Mouse (Mus musculus) forebrain, embryonic 15.5 days (tissue): Measurements from ENCODE around the gene Sbno2. TPM values are rescaled to one million over a fixed set of nuclear protein-coding genes. Genes with fewer than 3 reads are reported as not detected.

ENCODE experiments used
- ATAC-seq: fragments of 200-750 bp; cut with Nextera tagmentation; replicated peaks from 2 replicates; pipeline ENCODE4 v1.8.0; 2017; ENCODE audit warnings: mild to moderate bottlenecking, moderate TSS enrichment, moderate library complexity
- H3K27ac ChIP-seq: fragments of 300-500 bp; sonication (generic); replicated peaks from 2 replicates; pipeline ENCODE4 v1.5.1; 2015; ENCODE audit warnings: mild to moderate bottlenecking, inconsistent platforms
- H3K27me3 ChIP-seq: fragments of 300-500 bp; sonication (generic); 2 replicates; pipeline ENCODE4 v1.6.1; 2015; ENCODE audit warnings: inconsistent platforms
- H3K36me3 ChIP-seq: fragments of 300-500 bp; sonication (generic); 2 replicates; pipeline ENCODE4 v1.6.1; 2015; ENCODE audit warnings: mild to moderate bottlenecking, inconsistent platforms
- H3K4me1 ChIP-seq: fragments of 300-500 bp; sonication (generic); 2 replicates; pipeline ENCODE4 v1.6.1; 2015; ENCODE audit warnings: inconsistent platforms
- H3K4me2 ChIP-seq: fragments of 300-500 bp; sonication (generic); replicated peaks from 2 replicates; pipeline ENCODE4 v1.6.1; 2015; ENCODE audit warnings: mild to moderate bottlenecking, inconsistent platforms
- H3K4me3 ChIP-seq: fragments of 300-500 bp; sonication (generic); 2 replicates; pipeline ENCODE4 v1.5.1; 2015; ENCODE audit warnings: mild to moderate bottlenecking, inconsistent platforms
- H3K9ac ChIP-seq: fragments of 300-500 bp; sonication (generic); replicated peaks from 2 replicates; pipeline ENCODE4 v1.6.1; 2015; ENCODE audit warnings: mild to moderate bottlenecking, inconsistent platforms
- H3K9me3 ChIP-seq: fragments of 300-500 bp; sonication (generic); 2 replicates; pipeline ENCODE4 v1.6.1; 2016; ENCODE audit warnings: inconsistent platforms
- WGBS: fragments of 180-500 bp; shearing (Covaris S2); methylation state at CpG from one replicate; pipeline ENCODE4 v1.1.7; 2015; ENCODE audit warnings: mixed read lengths; 5-methylcytosine and 5-hydroxymethylcytosine counted together
- polyA plus RNA-seq: library from polyadenylated mRNA; unstranded; fragments of >200 nt; fragmentation: Nextera tagmentation; extraction: Ambion mirVana; gene quantifications from 2 replicates; pipeline ENCODE4 v1.2.1, GENCODE M21; 2015

Gene Sbno2
- polyA plus RNA-seq, 1 experiment from 2014 or later = 13.4 TPM

DNA sequence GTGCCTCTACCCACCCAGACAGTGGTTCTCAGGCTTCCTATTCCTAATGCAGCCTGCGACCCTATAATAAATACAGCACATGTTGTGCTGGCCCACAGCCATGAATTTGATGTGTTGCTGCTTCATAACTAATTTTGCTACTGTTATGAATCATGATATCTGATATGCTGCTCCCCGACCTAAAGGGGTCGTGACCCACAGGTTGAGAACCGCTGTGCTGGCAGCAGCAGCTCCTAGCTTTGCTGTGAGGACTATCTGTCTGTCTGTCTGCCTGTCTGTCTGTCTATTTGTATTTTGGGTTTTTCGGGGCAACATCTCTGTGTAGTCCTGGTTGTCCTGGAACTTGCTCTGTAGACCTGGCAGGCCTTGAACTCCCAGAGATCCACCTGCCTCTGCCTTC lies 81.6 kb downstream of the Sbno2 start:
- no peaks in the 10 kb centered on the region for H3K9me3 ChIP-seq
- H3K4me1 ChIP-seq = no peaks in the 10 kb centered on the region
- no peaks in the 10 kb centered on the region for H3K36me3 ChIP-seq
- 86% methylated on average over 5 of the region's 5 CpGs for WGBS
- H3K27ac ChIP-seq = no peak overlapping the region
- H3K4me2 ChIP-seq = no peak overlapping the region
- H3K9ac ChIP-seq = no peak overlapping the region
- no peak overlapping the region for H3K4me3 ChIP-seq
- ATAC-seq = no peak
- H3K27me3 ChIP-seq = peaks cover 15% of the 10 kb centered on the region; the same call in 1 of the 2 replicates

DNA sequence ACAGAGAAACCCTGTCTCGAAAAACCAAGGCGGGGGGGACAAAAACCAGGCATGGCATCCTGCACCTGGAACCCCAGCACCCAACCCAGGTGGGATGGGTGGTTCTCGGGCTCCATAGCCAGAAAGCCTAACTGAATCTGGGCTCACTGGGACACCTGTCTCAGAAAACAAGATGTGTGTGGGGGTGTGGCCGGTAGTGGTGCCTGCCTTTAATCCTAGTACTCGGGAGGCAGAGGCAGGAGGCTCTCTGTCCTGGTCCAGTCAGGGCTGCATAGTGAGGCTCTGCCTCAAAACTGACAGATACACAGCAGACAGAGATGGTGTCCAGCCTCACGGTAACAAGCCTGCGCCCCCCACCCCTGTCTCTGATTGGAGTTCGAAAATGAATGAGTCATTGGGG lies 82.6 kb downstream of the Sbno2 start:
- 91% methylated on average over 8 of the region's 8 CpGs for WGBS
- Histone ChIP-seq H3K27ac (no peak overlapping the region), H3K9ac (no peak overlapping the region), H3K4me2 (no peak overlapping the region), H3K9me3 (no peaks in the 10 kb centered on the region), H3K4me3 (no peak overlapping the region), H3K27me3 (peaks cover 18% of the 10 kb centered on the region; the same call in 1 of the 2 replicates), H3K36me3 (no peaks in the 10 kb centered on the region), H3K4me1 (no peaks in the 10 kb centered on the region)
- no peak for ATAC-seq

DNA sequence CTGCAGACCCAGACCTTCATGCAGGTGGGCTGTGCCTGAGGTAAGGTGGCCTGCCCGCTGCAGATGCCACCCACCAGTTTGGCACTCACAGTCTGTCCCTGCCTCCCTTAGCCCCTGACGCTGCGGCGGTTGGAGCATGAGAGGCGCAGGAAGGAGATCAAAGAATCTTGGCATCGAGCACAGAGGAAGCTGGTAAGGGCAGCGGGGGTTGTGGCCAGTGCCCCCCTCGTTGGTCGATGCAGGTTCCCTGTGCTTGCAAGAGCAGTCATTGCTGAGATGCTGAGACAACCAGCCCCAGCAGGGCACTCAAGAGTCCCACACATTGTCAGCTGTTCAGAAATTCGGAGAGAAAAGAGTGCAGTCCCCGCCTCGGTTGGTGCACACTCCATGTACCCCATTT lies 83.2 kb downstream of the Sbno2 start:
- 85% methylated on average over 12 of the region's 12 CpGs for WGBS
- no peak for ATAC-seq
- Histone ChIP-seq H3K4me2 (no peak overlapping the region), H3K27me3 (peaks cover 23% of the 10 kb centered on the region; the same call in 1 of the 2 replicates), H3K36me3 (no peaks in the 10 kb centered on the region), H3K9me3 (no peaks in the 10 kb centered on the region), H3K4me1 (no peaks in the 10 kb centered on the region), H3K27ac (no peak overlapping the region), H3K4me3 (no peak overlapping the region), H3K9ac (no peak overlapping the region)

DNA sequence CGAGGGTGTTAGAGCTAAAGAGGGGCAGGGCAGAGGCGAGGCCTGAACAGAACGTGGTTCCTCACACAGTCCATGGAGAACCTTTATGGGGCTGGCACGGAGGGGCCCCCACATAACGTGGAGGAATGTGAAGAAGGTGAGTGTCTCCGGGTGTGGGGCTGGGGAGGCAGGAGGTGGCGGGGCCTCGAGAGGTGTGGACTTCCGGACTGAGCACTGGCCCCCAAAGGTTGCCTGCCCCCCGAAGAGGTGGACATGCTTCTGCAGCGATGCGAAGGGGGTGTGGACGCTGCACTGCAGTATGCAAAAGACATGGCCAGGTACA lies 84.1 kb downstream of the Sbno2 start:
- no peaks in the 10 kb centered on the region for H3K36me3 ChIP-seq
- no peaks in the 10 kb centered on the region for H3K4me1 ChIP-seq
- no peak overlapping the region for H3K4me3 ChIP-seq
- 95% methylated on average over 13 of the region's 13 CpGs for WGBS
- H3K4me2 ChIP-seq = no peak overlapping the region
- ATAC-seq = no peak
- peaks cover 26% of the 10 kb centered on the region; the same call in 1 of the 2 replicates for H3K27me3 ChIP-seq
- H3K9ac ChIP-seq = no peak overlapping the region
- no peaks in the 10 kb centered on the region for H3K9me3 ChIP-seq
- no peak overlapping the region for H3K27ac ChIP-seq

DNA sequence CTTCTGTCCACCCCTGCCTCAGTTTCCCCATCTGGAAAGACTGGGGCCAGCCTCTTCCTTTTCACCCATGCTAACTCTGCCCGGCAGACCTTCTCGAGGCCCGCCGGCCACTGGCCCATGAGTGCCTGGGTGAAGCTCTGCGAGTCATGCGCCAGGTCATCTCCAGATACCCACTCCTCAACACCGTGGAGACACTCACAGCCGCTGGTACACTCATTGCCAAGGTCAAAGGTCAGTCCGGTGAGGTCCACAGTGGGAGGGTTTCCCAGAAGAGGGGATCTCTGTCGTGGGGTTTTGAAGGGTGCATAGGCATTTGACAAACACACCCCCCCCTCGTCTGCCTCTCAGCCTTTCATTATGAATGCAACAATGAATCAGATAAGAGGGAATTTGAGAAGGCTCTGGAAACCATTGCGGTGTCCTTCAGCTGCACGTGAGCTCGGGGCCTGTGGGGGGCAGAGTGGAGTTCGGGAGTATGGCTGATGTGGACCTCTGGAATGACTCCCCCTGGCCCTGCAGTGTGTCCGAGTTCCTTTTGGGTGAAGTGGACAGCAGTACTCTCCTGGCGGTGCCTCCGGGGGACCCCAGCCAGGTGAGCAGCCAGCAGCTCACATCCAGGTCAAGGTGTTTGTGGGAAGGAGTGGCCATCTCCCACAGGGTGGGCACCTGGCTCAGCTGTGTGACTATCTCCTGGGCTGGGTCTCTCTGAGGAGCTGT lies 84.6 kb downstream of the Sbno2 start:
- no peaks in the 10 kb centered on the region for H3K9me3 ChIP-seq
- no peaks in the 10 kb centered on the region for H3K4me1 ChIP-seq
- H3K27ac ChIP-seq = no peak overlapping the region
- peaks cover 30% of the 10 kb centered on the region; the same call in 1 of the 2 replicates for H3K27me3 ChIP-seq
- ATAC-seq = no peak
- H3K36me3 ChIP-seq = no peaks in the 10 kb centered on the region
- 81% methylated on average over 18 of the region's 18 CpGs for WGBS
- H3K9ac ChIP-seq = no peak overlapping the region
- H3K4me2 ChIP-seq = no peak overlapping the region
- no peak overlapping the region for H3K4me3 ChIP-seq

DNA sequence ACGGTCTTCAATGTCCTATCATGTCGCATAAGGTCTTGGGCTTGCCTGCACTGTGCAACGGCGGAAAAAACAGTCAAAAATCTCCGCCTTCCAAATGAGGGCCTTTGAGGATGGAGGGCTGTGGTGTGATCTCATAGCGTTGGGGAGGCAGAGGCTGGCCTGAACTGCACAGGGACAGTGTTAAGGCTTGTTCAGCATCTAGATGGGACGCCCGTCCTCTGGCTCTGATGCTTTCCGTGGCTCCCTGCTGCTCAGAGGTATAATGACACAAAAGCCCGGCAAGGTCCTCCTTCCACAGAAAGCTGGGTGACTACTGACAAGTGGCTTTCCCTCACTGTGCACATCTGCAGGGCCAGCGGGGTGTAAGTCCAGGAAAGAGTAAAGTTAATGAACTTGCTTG lies 85.2 kb downstream of the Sbno2 start:
- ATAC-seq = no peak
- Histone ChIP-seq H3K4me2 (no peak overlapping the region), H3K9me3 (no peaks in the 10 kb centered on the region), H3K4me3 (no peak overlapping the region), H3K9ac (no peak overlapping the region), H3K4me1 (no peaks in the 10 kb centered on the region), H3K36me3 (no peaks in the 10 kb centered on the region), H3K27me3 (peaks cover 35% of the 10 kb centered on the region; the same call in 1 of the 2 replicates), H3K27ac (no peak overlapping the region)
- 19% methylated on average over 11 of the region's 11 CpGs for WGBS

DNA sequence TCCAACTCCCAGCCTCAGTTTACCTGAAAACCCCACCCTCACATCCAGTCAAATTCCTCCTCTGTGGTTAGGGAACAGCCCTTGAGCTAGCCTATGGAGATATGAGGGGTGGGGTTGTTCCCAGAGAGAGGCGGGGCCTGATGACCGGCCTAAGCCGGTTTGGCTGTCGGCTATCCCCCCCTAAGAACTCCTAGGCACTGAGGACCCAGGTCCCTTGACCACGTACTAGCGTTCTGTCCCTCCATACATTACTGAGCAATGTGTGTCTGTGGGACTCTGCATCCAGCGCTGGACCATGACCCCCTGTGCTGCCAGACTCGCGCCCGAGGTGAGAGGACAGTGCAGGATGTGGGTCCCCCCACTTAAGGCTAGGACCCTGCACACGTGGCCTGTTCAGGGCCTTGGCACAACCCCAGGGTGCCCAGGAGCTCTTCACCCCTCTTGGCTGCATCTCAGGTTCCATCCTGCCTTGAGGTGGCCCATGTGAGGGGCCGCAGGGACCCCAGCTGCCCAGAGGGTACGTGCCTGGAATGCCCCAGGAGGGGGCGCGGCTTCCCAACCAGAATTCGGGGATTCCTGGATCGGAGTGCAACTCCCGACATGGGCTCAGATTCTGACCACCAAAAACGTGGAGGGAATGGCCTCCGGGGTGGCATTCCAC lies 85.8 kb downstream of the Sbno2 start:
- H3K36me3 ChIP-seq = no peaks in the 10 kb centered on the region
- H3K4me2 ChIP-seq = 0 out of 2 replicates have a peak overlapping the region, but pooled peaks have one; percentile 5
- no peaks in the 10 kb centered on the region for H3K4me1 ChIP-seq
- H3K4me3 ChIP-seq = no peak overlapping the region
- peaks cover 41% of the 10 kb centered on the region for H3K27me3 ChIP-seq
- ATAC-seq = 0 out of 2 replicates have a peak, but pooled peaks have one; percentile 26
- no peaks in the 10 kb centered on the region for H3K9me3 ChIP-seq
- no peak overlapping the region for H3K27ac ChIP-seq
- 6% methylated on average over 20 of the region's 20 CpGs for WGBS
- H3K9ac ChIP-seq = 0 out of 2 replicates have a peak overlapping the region, but pooled peaks have one; percentile 15

DNA sequence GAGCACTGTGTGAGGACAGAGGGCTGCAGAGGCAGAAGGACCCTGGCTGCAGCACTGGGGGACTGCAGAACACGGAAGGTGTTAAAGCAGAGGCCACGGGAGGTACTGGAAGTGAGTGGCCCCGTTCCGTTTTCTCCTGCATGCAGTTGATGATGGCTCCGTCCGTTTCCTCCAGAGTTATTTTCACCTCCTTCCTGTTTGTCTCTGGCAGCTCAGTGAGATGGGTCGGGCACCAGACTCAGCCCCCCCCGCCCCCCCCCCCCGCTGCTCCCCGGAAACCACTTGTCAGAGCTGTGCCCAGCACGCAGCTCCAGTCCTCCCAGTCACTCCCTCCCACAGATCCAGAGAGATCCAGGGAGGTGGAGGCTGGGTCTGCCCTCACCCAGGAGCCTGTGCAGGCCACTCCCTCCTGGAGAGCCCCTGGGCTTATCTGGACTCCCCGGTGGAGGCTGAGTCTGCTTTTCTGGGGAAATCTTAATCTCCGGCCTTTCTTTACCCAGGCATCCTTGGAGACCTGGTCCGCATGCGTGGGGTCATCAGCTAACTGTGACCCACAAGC lies 86.6 kb downstream of the Sbno2 start:
- H3K4me3 ChIP-seq = no peak overlapping the region
- H3K36me3 ChIP-seq = no peaks in the 10 kb centered on the region
- 8% methylated on average over 14 of the region's 15 CpGs for WGBS
- H3K9me3 ChIP-seq = no peaks in the 10 kb centered on the region
- H3K4me1 ChIP-seq = no peaks in the 10 kb centered on the region
- ATAC-seq = no peak
- no peak overlapping the region for H3K9ac ChIP-seq
- no peak overlapping the region for H3K27ac ChIP-seq
- no peak overlapping the region for H3K4me2 ChIP-seq
- peaks cover 48% of the 10 kb centered on the region for H3K27me3 ChIP-seq

DNA sequence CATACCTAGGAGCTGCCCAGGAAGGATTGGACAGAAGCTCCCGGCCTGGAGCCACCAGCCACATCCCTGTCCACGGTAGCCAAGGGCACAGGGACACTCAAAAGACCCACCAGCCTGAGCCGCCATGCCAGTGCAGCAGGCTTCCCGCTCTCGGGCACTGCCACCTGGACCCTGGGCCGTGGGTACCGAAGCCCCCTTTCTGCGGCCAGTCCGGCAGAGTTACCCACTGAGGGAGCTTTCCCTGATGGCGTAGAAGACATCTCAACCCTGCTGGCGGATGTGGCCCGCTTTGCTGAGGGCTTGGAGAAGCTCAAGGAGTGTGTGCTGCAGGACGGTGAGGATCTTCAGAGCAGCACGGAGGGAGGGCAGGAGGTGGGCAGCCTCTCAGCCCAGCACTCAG lies 87.6 kb downstream of the Sbno2 start:
- no peak overlapping the region for H3K27ac ChIP-seq
- H3K4me3 ChIP-seq = no peak overlapping the region
- no peaks in the 10 kb centered on the region for H3K9me3 ChIP-seq
- no peaks in the 10 kb centered on the region for H3K36me3 ChIP-seq
- peaks cover 59% of the 10 kb centered on the region for H3K27me3 ChIP-seq
- H3K9ac ChIP-seq = no peak overlapping the region
- WGBS = 83% methylated on average over 14 of the region's 14 CpGs
- no peak overlapping the region for H3K4me2 ChIP-seq
- H3K4me1 ChIP-seq = no peaks in the 10 kb centered on the region
- no peak for ATAC-seq

DNA sequence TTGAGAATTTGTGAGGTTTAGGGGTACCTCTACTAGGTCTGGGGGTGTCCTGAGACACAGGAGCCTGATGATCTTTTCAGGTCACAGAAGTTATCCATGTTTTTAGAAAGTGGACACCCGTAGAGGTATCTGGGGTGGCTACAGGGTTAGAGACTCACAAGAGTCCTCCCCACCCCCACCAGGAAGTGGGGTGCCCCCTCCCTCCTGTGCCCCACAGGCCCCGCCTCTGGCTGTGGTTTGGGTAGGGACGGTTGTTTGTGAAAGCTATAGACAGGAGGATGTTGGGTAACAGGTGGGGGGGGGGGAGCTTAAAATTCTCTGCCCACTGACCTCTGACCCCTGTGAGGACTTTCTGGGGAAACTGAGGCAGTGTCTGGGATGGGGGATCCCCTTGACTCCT lies 88.0 kb downstream of the Sbno2 start:
- H3K27me3 ChIP-seq = peaks cover 62% of the 10 kb centered on the region
- no peak overlapping the region for H3K9ac ChIP-seq
- no peak overlapping the region for H3K4me3 ChIP-seq
- H3K9me3 ChIP-seq = no peaks in the 10 kb centered on the region
- no peaks in the 10 kb centered on the region for H3K36me3 ChIP-seq
- 87% methylated on average over 3 of the region's 3 CpGs for WGBS
- H3K4me2 ChIP-seq = no peak overlapping the region
- no peak overlapping the region for H3K27ac ChIP-seq
- no peaks in the 10 kb centered on the region for H3K4me1 ChIP-seq
- ATAC-seq = no peak

DNA sequence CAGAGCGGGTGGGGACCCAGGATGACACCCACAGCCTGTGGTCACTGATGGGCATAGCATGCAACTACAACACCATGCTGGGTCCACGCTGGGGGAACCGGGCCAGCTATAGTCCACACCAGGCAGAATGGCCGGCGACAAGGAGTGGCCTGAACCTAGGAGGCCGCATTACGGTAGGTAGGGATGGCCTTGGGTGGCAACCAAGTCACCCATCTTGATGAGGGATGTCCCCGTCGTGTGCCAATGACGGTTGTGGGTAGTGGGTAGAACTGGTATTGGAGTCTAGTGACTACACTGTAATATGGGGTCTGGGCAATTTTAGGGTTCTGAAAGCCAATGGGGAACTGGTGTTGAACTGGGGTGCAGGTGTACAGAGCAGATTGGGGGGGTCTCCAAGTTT lies 88.4 kb downstream of the Sbno2 start:
- no peak overlapping the region for H3K4me3 ChIP-seq
- no peak overlapping the region for H3K9ac ChIP-seq
- H3K27me3 ChIP-seq = peaks cover 65% of the 10 kb centered on the region
- H3K27ac ChIP-seq = no peak overlapping the region
- no peak overlapping the region for H3K4me2 ChIP-seq
- 88% methylated on average over 10 of the region's 10 CpGs for WGBS
- no peaks in the 10 kb centered on the region for H3K36me3 ChIP-seq
- H3K4me1 ChIP-seq = no peaks in the 10 kb centered on the region
- H3K9me3 ChIP-seq = no peaks in the 10 kb centered on the region
- no peak for ATAC-seq

DNA sequence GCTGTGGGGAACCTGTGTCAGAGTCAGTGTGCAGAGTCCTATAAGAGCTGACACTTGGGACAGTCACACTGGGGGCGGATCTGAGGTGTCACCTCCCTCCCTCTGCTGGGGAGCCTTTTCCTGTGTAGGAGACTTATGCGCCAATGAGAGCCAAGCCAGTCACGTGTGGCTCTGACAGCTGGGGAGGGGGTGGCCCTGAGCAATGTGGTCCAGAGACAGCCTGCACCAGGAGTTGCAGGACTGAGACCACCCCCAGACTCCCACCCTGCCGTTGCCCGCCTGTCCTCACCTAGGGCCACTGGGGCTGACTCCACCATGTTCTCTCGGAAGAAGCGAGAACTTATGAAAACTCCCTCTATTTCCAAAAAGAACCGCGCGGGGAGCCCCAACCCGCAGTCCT lies 88.9 kb downstream of the Sbno2 start, which contains the start of gene Arhgap45:
TSS of gene Arhgap45 (plus strand) at position 143 of the 400 bp plus-strand sequence.
- H3K27ac ChIP-seq = no peak within 1 kb of the TSS
- no peaks in the 10 kb centered on the region for H3K36me3 ChIP-seq
- H3K4me3 ChIP-seq = no peak within 1 kb of the TSS
- 68% methylated on average over 11 of the region's 11 CpGs for WGBS
- H3K9me3 ChIP-seq = 0 out of 2 replicates have a peak, but pooled peaks cover 2% of the 10 kb centered on the region
- H3K9ac ChIP-seq = no peak within 1 kb of the TSS
- ATAC-seq = no peak
- H3K4me1 ChIP-seq = no peaks in the 10 kb centered on the region
- H3K27me3 ChIP-seq = peaks cover 69% of the 10 kb centered on the region
- H3K4me2 ChIP-seq = no peak within 1 kb of the TSS
